24 mouse cellular contexts compared by ENCODE assay signal in genomic region chr6:97888596-97888995, GRCm38 (mm10).
DNase-seq lines count a peak whose midpoint lies in the region; ATAC-seq and TF ChIP-seq lines count a peak whose summit lies in the region.
"Had no signal": no experiment of that assay in that cellular context is flagged by ENCODE, and none has a peak within 500 bp of the region (broad histone marks: within the 10 kb centered on the region; RNA-seq: fewer than 3 reads in every experiment).

No protein-coding gene starts in this region.

- 70% methylated on average over 3 of the region's 3 CpGs for WGBS in lung, embryonic 14.5 days
- 58% methylated on average over 3 of the region's 3 CpGs for WGBS in kidney, embryonic 16.5 days
- 75% methylated on average over 3 of the region's 3 CpGs for WGBS in heart, embryonic 12.5 days

- H3K4me3 ChIP-seq in lung, embryonic 14.5 days (ENCODE audit: low read depth, low read length): no peak overlapping the region
- H3K4me3 ChIP-seq in kidney, embryonic 16.5 days (ENCODE audit: low read length): no peak overlapping the region
- no peak overlapping the region for H3K4me3 ChIP-seq in heart, embryonic 12.5 days
- H3K4me3 ChIP-seq: embryonic facial prominence, embryonic 15.5 days; heart, embryonic 15.5 days; limb, embryonic 10.5 days; liver, embryonic 15.5 days had no signal

- H3K4me1 ChIP-seq in lung, embryonic 14.5 days (ENCODE audit: insufficient read depth): no peaks in the 10 kb centered on the region
- H3K4me1 ChIP-seq in kidney, embryonic 16.5 days (ENCODE audit: insufficient read depth, low read length): peaks cover 10% of the 10 kb centered on the region; the same call in 1 of the 2 replicates
- H3K4me1 ChIP-seq in heart, embryonic 12.5 days (replicated peaks): peaks cover 31% of the 10 kb centered on the region
- H3K4me1 ChIP-seq: embryonic facial prominence, embryonic 15.5 days; liver, embryonic 15.5 days had no signal

- H3K27ac ChIP-seq in lung, embryonic 14.5 days (ENCODE audit: low read depth): no peak overlapping the region
- H3K27ac ChIP-seq in kidney, embryonic 16.5 days (ENCODE audit: low read length): peak overlapping the region; percentile 65
- no peak overlapping the region for H3K27ac ChIP-seq in heart, embryonic 12.5 days (ENCODE audit: poor library complexity, severe bottlenecking)
- H3K27ac ChIP-seq: embryonic facial prominence, embryonic 15.5 days; heart, embryonic 15.5 days; hindbrain, embryonic 14.5 days; limb, embryonic 10.5 days; liver, embryonic 15.5 days; macrophage; stomach, postnatal 0 days had no signal

- no peaks in the 10 kb centered on the region for H3K27me3 ChIP-seq in lung, embryonic 14.5 days (ENCODE audit: insufficient read depth, low read length)
- no peaks in the 10 kb centered on the region for H3K27me3 ChIP-seq in kidney, embryonic 16.5 days (ENCODE audit: insufficient read depth, low read length)
- H3K27me3 ChIP-seq in heart, embryonic 12.5 days (replicated peaks): no peaks in the 10 kb centered on the region
- H3K27me3 ChIP-seq: embryonic facial prominence, embryonic 15.5 days; heart, embryonic 15.5 days; liver, embryonic 15.5 days had no signal

- no peak for TF ChIP-seq CTCF in lung, embryonic 14.5 days (IDR thresholded peaks at IDR 0.05; ENCODE audit: low read depth)

- no peak for ATAC-seq in lung, embryonic 14.5 days (ENCODE audit: insufficient read depth)
- peak; percentile 81; the same call in 1 of the 2 replicates for ATAC-seq in kidney, embryonic 16.5 days (ENCODE audit: low FRiP score, low TSS enrichment)
- no peak for ATAC-seq in heart, embryonic 12.5 days (ENCODE audit: insufficient number of reproducible peaks, low FRiP score)
- ATAC-seq: forebrain, embryonic 14.5 days; inflammation-experienced regulatory T-cells, adult 6 months; lung, postnatal 0 days had no signal

- no peak overlapping the region for H3K9ac ChIP-seq in lung, embryonic 14.5 days
- H3K9ac ChIP-seq in kidney, embryonic 16.5 days (replicated peaks; ENCODE audit: low read length): no peak overlapping the region
- H3K9ac ChIP-seq in heart, embryonic 12.5 days: no peak overlapping the region
- H3K9ac ChIP-seq: embryonic facial prominence, embryonic 15.5 days; heart, embryonic 15.5 days; hindbrain, embryonic 14.5 days; liver, embryonic 15.5 days had no signal

- H3K36me3 ChIP-seq in lung, embryonic 14.5 days (ENCODE audit: insufficient read depth): no peaks in the 10 kb centered on the region
- no peaks in the 10 kb centered on the region for H3K36me3 ChIP-seq in kidney, embryonic 16.5 days (ENCODE audit: insufficient read depth, low read length)
- H3K36me3 ChIP-seq in heart, embryonic 12.5 days: no peaks in the 10 kb centered on the region
- H3K36me3 ChIP-seq: embryonic facial prominence, embryonic 15.5 days; heart, embryonic 15.5 days; limb, embryonic 10.5 days; liver, embryonic 15.5 days had no signal

- no peak overlapping the region for H3K4me2 ChIP-seq in lung, embryonic 14.5 days
- no peak overlapping the region for H3K4me2 ChIP-seq in kidney, embryonic 16.5 days (replicated peaks; ENCODE audit: low read depth, low read length)
- no peak overlapping the region for H3K4me2 ChIP-seq in heart, embryonic 12.5 days
- H3K4me2 ChIP-seq: embryonic facial prominence, embryonic 15.5 days; heart, embryonic 15.5 days; hindbrain, embryonic 14.5 days; liver, embryonic 15.5 days had no signal

- no peaks in the 10 kb centered on the region for H3K9me3 ChIP-seq in lung, embryonic 14.5 days (ENCODE audit: low read depth, low read length)
- no peaks in the 10 kb centered on the region for H3K9me3 ChIP-seq in kidney, embryonic 16.5 days (ENCODE audit: low read length)
- H3K9me3 ChIP-seq in heart, embryonic 12.5 days (replicated peaks): no peaks in the 10 kb centered on the region
- H3K9me3 ChIP-seq: embryonic facial prominence, embryonic 15.5 days; heart, embryonic 15.5 days; limb, embryonic 10.5 days; liver, embryonic 15.5 days had no signal

- DNase-seq in lung, embryonic 14.5 days: peak; percentile 16
- no peak for DNase-seq in lung, adult 18-20 months
- DNase-seq in kidney, adult 18-20 months: peak; percentile 44
- DNase-seq in kidney, postnatal 4 days: peak; percentile 23 to 51
- no peak for DNase-seq in left cerebral cortex, adult 9 months (ENCODE audit: low spot score in 2 of 2)
- no peak for DNase-seq in gastrocnemius, adult 8-10 months (ENCODE audit: low spot score in 2 of 2)
- DNase-seq: adrenal gland, adult 2 months; cerebellum, adult 9-10 months; gastrocnemius, postnatal 36 days; heart, postnatal 4 days; liver; thymus, adult 2 months had no signal

Comparison
In these comparisons a context has a peak if more than half of its experiments do, and no peak if none do; other contexts are left out.
1. DNase-seq: peak in lung, embryonic 14.5 days (single experiment), kidney, adult 18-20 months (single experiment) and kidney, postnatal 4 days (2 of 2); none in lung, adult 18-20 months (0 of 2), left cerebral cortex, adult 9 months (0 of 2) and gastrocnemius, adult 8-10 months (0 of 2).